Mouse (Mus musculus): ENCODE results near the gene Tmprss4. TPM values are rescaled to one million over a fixed set of nuclear protein-coding genes. Genes with fewer than 3 reads are reported as not detected.

Gene Tmprss4
- polyA plus RNA-seq, 1 experiment from 2014 or later: 0.08 TPM

GRCm38 (mm10) chr9:45125211-45125610, 78.7 kb downstream of the Tmprss4 start:
- H3K9me3 ChIP-seq: no peaks in the 10 kb centered on the region
- H3K4me1 ChIP-seq: peaks cover 9% of the 10 kb centered on the region
- H3K9ac ChIP-seq: no peak overlapping the region
- H3K4me3 ChIP-seq: no peak overlapping the region
- H3K4me2 ChIP-seq (replicated peaks): no peak overlapping the region
- H3K27ac ChIP-seq: no peak overlapping the region
- peaks cover 13% of the 10 kb centered on the region for H3K36me3 ChIP-seq
- H3K27me3 ChIP-seq (replicated peaks): 0 out of 2 replicates have a peak, but pooled peaks cover 4% of the 10 kb centered on the region
- WGBS: 92% methylated on average over 14 of the region's 14 CpGs
- ATAC-seq (ENCODE audit: low FRiP score, low read depth): no peak

Other genes with a start within 250 kb of the Tmprss4 start
- 34.0 and 34.3 TPM in 2 replicates for gene Ube4a, start 238.5 kb downstream of the Tmprss4 start, polyA plus RNA-seq (2016; fragmentation: Nextera tagmentation; extraction: Ambion mirVana)
- gene Cd3g, start 223.7 kb downstream of the Tmprss4 start, polyA plus RNA-seq (2016; fragmentation: Nextera tagmentation; extraction: Ambion mirVana): 0.25 TPM in 1 of 2 replicates, not detected in the other
- not detected in 2 replicates for gene Cd3d, start 222.3 kb downstream of the Tmprss4 start, polyA plus RNA-seq (2016; fragmentation: Nextera tagmentation; extraction: Ambion mirVana)
- not detected in 2 replicates for gene Cd3e, start 194.5 kb downstream of the Tmprss4 start, polyA plus RNA-seq (2016; fragmentation: Nextera tagmentation; extraction: Ambion mirVana)
- 1.6 and 1.8 TPM in 2 replicates for gene Mpzl2, start 164.3 kb downstream of the Tmprss4 start, polyA plus RNA-seq (2016; fragmentation: Nextera tagmentation; extraction: Ambion mirVana)
- 1.9 and 2.2 TPM in 2 replicates for gene Mpzl3, start 148.9 kb downstream of the Tmprss4 start, polyA plus RNA-seq (2016; fragmentation: Nextera tagmentation; extraction: Ambion mirVana)
- 0.10 and 0.49 TPM in 2 replicates for gene Jaml, start 124.9 kb downstream of the Tmprss4 start, polyA plus RNA-seq (2016; fragmentation: Nextera tagmentation; extraction: Ambion mirVana)
- gene Scn2b, start 86.3 kb downstream of the Tmprss4 start, polyA plus RNA-seq (2016; fragmentation: Nextera tagmentation; extraction: Ambion mirVana): 4.2 and 4.8 TPM in 2 replicates
- 0.18 and 0.27 TPM in 2 replicates for gene Scn4b, start 65.7 kb downstream of the Tmprss4 start, polyA plus RNA-seq (2016; fragmentation: Nextera tagmentation; extraction: Ambion mirVana)
- gene BC049352, start 22.1 kb downstream of the Tmprss4 start, polyA plus RNA-seq (2016; fragmentation: Nextera tagmentation; extraction: Ambion mirVana): not detected in 2 replicates
- gene Il10ra, start 65.1 kb upstream of the Tmprss4 start, polyA plus RNA-seq (2016; fragmentation: Nextera tagmentation; extraction: Ambion mirVana): 0.72 and 1.2 TPM in 2 replicates
- gene Tmprss13, start 115.0 kb upstream of the Tmprss4 start, polyA plus RNA-seq (2016; fragmentation: Nextera tagmentation; extraction: Ambion mirVana): 0.05 and 0.10 TPM in 2 replicates
- 186 and 199 TPM in 2 replicates for gene Fxyd6, start 166.1 kb upstream of the Tmprss4 start, polyA plus RNA-seq (2016; fragmentation: Nextera tagmentation; extraction: Ambion mirVana)
- gene Fxyd2, start 195.6 kb upstream of the Tmprss4 start, polyA plus RNA-seq (2016; fragmentation: Nextera tagmentation; extraction: Ambion mirVana): 1.8 and 2.2 TPM in 2 replicates
- gene Dscaml1, start 222.5 kb upstream of the Tmprss4 start, polyA plus RNA-seq (2016; fragmentation: Nextera tagmentation; extraction: Ambion mirVana): 6.4 and 6.5 TPM in 2 replicates